Mouse (Mus musculus) c-Kit-positive CD71-positive TER-119-positive erythroid progenitor cells, embryonic 14.5 days (primary cell): ENCODE results near the gene Cobl.
A peak's percentile ranks its signal among the peaks of the same experiment; 100 is the strongest.

Experiments
- DNase-seq: peaks from one replicate; pipeline ENCODE4 v3.0.0-alpha.2; 2013; ENCODE audit warnings: low spot score

Gene Cobl

GRCm38 (mm10) chr11:12382991-12383390 lies 81.8 kb downstream of the Cobl start:
- no peak for DNase-seq

GRCm38 (mm10) chr11:12381096-12381495 lies 83.7 kb downstream of the Cobl start:
- no peak for DNase-seq

GRCm38 (mm10) chr11:12376628-12377027 lies 88.1 kb downstream of the Cobl start:
- no peak for DNase-seq

GRCm38 (mm10) chr11:12373106-12374098 lies 91.4 kb downstream of the Cobl start:
- DNase-seq, result peak; percentile 2

DNA sequence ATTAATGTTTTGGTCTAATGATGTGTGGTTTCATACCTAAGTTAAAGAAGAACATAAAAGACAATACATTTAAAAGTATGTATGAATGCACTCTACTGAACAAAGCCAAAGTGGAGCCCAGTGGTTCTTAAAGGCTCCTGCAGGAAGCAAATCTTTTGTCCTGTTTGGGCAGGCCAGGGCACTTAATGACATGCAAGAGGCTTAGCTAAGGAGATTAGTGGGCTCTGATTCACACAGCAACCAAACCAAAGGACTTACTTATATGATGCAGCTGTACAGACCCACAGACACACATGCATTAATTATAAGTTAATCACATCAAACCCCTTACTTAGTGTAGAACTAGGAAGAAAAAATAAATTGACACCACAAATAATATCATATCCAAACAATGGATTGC lies 93.8 kb downstream of the Cobl start:
- no peak for DNase-seq

DNA sequence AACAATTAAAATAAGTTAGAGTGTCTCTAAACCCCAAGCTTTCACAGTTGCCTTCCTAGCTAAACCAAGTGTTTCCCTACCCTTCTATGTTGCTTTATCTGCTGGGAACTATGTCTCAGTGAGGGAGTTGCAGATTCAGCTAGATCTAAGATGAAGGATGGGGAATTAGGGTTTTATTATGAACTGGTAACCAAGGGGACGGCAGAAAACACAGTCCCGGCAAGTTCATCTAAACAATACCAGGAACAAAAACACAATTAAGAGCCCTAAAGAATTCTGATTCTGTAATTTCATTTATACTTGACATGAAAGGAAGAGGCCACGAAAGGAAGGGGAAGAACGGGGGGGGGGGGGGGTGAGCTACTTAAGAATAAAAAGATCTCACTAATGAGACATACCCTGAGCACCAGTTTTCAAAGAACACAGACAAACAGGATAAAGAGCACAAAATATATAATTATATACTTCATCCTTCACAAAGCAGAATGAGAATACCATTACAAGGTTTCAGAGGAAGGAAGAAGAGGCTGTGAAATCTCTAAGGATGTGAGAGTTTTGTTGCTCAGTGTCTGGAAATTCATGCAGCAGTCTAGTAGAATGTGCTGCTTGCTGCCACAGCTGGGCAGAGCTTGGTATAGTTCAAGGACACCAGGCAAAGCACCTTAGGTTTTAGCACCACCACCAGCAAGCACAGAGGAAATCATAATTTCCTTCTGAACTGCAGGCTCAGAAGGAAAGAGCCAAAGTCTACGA lies 97.2 kb downstream of the Cobl start:
- no peak for DNase-seq

DNA sequence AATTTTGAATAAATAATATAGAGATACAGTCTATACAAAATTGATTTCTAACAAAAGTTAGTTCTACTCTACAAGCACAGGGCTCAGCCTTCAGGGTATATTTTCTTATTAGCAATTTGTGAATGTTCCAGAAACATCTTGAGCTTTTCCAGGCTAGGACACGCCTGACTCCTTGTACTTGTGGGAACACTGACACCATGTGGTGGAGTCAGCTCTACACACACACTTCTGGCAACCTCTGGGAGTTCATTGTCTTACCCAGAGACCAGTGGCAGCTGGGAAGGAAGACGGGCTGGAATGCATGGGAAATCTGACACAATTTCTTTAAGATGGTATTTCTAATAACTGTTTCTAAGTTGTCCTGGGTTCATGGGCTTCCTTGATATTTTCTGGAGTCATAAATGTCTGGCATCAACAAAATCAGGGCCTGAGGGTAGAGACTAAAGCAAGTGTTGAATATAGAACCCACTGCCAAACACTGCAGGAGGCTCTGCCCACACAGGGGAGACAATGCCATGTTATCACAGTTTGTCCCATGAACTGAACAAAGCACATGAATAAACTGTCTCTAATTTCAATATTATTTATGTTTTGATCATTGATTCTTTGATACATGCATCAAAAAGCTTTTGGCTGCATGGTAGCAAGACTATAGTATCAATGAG lies 105.3 kb downstream of the Cobl start:
- no peak for DNase-seq

DNA sequence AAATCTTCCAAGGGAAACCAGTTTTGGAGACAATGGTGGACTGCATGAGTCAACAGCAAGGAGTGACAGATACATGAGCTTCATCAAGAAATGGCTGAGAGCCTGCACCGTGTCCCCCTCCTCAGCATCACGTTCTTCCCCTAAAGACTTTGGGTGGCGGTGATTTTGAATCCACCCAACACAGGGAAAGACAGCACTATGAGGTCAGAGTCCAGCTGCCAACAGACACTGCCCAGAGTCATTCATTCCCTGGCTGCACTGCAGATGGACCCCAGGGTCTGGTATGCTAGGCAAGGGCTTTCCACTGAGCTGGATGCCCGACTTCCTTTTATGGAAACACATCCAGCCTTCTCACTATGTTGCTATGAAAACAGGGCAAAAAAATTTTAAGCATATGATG lies 106.2 kb downstream of the Cobl start:
- DNase-seq, result no peak

GRCm38 (mm10) chr11:12355681-12356080 lies 109.1 kb downstream of the Cobl start:
- no peak for DNase-seq

GRCm38 (mm10) chr11:12350986-12351546 lies 113.7 kb downstream of the Cobl start:
- no peak for DNase-seq

DNA sequence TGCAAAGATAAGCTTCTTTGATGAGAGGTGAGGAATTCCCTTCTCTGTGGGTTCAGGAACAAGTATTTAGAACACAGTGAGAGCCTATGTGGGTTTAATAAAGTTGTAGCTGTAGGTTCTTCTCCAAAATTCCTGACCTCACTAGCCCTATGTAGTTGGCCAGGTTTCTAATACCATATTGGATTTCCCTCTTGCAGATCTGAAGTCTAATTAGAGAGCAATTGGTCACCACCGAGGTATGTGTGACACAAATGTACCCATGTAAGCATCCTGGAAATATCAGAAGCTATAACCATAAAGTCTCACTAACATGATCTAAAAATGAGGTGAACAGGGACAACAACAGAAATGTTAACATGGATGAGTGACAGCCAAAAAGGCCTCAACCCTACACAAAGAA lies 114.7 kb downstream of the Cobl start:
- no peak for DNase-seq

DNA sequence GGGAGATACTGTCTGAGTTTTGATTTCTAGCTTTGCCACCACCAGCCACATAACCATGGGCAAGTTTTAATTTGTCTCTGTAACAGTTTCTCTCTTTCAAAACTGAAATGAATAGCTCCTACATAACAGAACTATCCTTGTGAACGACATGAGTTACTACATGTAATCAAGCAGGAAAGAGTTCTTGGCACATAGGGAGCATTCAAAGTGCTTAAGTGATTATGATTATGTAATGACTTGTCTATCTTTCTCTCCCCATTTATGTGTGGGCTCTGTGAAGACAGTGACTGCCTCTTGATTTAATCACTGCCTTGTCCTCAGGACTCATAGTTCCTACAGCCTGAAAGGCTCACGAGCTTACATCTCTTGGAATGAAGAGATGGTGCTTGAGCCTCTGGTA lies 118.3 kb downstream of the Cobl start:
- DNase-seq, result no peak

DNA sequence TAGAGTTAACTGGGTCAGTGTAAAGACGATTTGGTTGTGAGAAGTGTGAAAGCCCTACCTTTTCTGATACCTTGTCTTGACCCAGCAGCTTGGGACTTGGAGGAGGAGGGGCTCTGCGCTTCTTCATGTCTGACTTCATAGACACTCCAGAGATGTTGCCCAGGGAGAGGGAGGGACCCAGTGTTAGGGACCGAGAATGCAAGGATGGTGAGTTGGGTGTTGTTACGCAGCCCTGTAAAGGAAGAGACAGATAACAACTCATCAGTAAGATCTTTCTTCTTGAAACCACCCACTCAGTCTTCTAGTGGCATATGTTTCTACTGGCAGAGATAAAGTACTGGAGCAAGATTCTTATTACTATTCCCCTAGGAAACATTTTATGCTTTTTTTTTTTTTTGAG lies 121.1 kb downstream of the Cobl start:
- no peak for DNase-seq

- DNase-seq, result no peak
These were observed 124.1 kb downstream of the Cobl start for GRCm38 (mm10) chr11:12340697-12341096.

GRCm38 (mm10) chr11:12336145-12336544 lies 128.6 kb downstream of the Cobl start:
- no peak for DNase-seq

- DNase-seq, result no peak
These were observed 132.8 kb downstream of the Cobl start for GRCm38 (mm10) chr11:12331997-12332396.

GRCm38 (mm10) chr11:12321445-12321844 lies 143.3 kb downstream of the Cobl start:
- DNase-seq, result no peak

DNA sequence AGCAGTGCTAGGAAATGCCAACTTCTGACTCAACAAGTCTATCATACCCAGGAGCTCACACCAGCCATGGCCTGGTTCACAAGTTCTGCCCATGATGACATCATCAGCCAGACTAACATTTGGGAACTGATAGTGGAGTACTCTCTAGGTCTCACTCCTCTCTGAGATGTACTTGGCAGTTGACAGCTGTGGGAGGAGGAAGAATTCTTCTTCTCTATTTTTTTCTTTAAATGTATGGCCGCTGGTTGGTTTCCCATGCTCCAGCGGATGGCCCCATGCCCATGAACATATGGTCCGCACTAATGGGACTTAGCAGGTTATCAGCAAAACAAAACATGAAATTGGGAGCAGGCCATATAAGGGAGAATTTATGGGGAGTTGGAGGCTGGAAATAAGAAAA lies 145.4 kb downstream of the Cobl start:
- DNase-seq, result no peak

- no peak for DNase-seq
These were observed 149.1 kb downstream of the Cobl start for GRCm38 (mm10) chr11:12315670-12316069.

DNA sequence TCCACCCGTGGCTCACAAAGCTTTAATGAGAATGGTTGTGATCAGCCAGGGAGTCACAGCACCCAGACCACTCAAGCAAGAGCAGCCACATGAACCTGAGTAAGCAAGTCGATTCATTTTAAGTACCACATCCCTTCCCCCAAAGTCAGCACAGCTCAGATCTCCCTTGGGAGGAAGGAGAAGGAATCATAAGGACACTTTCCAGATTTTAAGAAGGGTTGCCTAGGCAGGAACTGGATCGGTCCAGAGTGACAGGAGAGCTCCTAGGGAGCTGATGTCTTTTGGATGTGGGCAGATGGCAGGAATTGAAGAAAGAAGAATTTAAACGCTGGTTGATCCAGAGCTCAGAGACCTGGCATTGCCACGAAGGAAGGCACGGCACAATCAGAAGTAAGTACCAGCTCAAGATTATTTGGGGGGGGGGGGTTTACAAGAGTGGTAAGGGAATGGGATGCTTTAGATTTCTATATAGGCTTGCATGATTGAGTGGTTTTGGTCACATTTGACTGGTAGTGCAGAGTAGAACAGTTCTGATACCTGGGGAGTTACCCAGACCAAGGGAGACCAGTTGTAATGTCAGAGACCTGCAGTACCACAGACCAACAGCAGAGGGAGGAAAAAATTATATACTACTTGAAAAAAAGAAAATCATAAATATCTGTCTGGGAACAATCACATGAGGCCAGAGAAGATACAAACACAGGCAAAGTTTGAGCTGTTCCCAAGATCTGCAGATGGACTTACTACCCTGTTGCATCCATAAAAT lies 150.3 kb downstream of the Cobl start:
- no peak for DNase-seq

DNA sequence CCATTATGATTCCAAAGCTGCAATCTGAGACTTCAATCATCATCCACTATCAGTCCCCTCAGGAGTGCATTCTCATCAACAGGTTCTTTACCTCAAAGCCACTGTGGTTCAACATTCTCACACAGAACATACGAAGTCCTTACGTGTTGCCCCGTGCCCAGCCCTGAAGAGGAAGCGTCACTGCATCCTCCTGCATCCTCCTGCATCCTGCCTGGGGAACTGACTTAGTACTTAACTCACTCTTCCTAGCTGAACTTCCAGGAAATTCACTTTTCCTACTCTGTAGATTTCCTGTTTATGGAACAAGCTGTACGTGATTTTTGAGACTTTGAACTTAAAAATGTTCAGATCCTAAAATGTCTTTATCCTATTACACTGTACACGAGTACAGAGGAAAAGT lies 153.3 kb downstream of the Cobl start:
- no peak for DNase-seq
